Mouse (Mus musculus) lung, postnatal 25 days (tissue): ENCODE data around the gene Tmem87b.
A peak's percentile ranks its signal among the peaks of the same experiment; 100 is the strongest.

Experiments
- DNase-seq: peaks from one replicate; pipeline ENCODE4 v3.0.0; 2022; ENCODE audit warnings: low spot score

Gene Tmem87b

GRCm38 (mm10) chr2:128817786-128818681 is at the start of gene Tmem87b:
Tmem87b (plus strand) TSS chr2:128818118.
- DNase-seq: peak; percentile 95

DNA sequence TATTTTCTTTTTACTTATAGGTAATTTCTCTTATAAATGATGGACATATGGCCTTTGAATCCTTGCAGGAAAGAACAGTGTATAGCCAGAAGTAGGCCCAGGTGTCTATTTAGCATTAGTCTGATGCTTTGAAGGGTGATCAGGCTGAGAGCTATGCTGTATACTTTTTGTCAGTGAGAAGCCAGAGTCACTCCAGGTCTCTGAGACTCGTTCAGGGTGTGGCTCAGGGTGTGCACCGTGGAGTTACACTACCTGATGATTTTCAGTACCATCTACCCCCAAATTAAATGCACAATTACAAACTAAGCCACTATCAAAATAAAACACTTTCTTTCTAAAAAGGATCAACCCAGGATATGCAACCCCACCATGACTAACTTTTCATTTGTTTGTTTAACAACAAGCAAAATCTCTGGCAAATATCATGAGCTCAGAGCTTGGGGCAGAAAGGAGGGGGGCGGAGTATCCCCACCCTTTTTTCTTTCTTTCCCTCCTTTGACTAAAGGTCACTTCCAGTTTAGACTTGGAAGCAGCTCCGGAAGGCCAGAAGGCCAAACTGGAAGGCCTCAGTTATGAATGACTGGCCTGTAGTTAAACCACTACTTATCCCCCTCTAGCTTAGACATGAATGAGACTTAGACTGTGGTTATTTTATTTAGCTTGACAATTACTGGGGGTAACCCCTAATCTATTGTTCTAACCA is 49.2 kb upstream of the Tmem87b start:
- DNase-seq: no peak

- no peak for DNase-seq
These were observed 47.4 kb upstream of the Tmem87b start for GRCm38 (mm10) chr2:128770557-128770956.

- DNase-seq: peak; percentile 14
These were observed 46.9 kb upstream of the Tmem87b start for GRCm38 (mm10) chr2:128771048-128771447.

GRCm38 (mm10) chr2:128771750-128772338 is 46.1 kb upstream of the Tmem87b start:
- no peak for DNase-seq

DNA sequence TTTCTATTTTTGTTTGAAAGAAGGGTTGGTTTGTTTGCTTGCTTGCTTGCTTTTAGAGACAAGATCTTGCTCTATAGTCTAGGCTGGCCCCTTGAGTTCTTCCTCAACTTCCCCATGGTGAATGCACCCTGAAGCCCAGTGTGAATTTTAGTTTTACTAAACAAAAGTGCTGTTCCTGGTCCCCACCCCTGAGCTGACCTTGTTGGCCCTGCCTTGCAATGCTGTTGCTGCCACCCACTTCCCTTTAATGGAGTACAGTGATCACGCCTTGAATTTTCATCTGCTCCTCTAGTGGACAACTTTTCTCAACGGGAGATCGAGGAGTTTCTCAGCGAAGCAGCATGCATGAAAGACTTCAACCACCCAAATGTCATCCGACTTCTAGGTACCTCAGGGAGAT is 35.7 kb upstream of the Tmem87b start:
- DNase-seq: no peak

DNA sequence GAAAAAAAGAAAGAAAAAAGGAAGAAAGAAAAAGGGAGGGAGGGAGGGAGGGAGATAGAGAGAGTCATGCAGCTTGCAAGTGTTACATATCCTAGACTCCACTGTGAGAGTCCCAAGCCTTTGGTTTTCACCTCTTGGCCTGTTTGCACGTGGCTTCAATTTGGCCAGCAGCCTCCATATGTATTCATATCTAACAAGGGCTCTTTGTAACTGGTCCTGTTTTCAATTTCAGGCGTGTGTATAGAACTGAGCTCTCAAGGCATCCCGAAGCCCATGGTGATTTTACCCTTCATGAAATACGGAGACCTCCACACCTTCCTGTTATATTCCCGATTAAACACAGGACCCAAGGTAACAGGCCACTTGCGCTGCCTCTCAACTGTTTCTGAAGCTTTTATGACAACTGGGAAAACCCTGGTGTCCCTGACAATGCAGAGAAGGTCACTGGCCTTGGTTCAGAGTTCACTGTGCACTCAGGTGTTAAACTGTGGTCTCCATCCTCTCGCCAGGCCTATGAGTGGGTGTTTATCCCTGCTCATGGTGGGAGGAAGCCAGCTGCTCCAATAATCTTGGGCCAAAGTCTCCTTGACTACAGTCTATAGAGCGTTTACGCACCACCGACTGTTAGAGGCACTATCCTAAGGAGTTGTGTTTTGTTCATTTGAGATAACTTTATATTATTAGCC is 34.1 kb upstream of the Tmem87b start:
- no peak for DNase-seq

GRCm38 (mm10) chr2:128784814-128785213 is 33.1 kb upstream of the Tmem87b start:
- no peak for DNase-seq

DNA sequence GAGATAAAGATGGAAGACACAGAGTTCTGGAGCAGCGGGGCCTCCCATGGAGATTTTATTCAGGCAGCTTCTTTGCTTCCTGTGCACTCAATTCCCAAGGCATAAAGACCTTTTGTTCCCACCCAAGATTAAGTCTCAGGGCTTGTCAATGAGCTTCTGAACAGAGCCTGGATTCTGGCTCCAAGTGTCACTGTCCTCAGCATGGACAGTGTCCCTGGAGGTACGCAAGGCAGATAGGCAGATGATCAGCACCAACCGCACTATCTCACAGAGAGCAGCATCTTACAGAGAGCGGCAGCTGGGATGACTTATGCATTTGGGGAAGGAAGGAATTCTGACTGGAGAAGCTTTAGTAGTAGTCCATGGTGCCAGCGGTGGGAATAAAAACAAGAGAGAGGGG is 31.6 kb upstream of the Tmem87b start:
- DNase-seq: no peak

DNA sequence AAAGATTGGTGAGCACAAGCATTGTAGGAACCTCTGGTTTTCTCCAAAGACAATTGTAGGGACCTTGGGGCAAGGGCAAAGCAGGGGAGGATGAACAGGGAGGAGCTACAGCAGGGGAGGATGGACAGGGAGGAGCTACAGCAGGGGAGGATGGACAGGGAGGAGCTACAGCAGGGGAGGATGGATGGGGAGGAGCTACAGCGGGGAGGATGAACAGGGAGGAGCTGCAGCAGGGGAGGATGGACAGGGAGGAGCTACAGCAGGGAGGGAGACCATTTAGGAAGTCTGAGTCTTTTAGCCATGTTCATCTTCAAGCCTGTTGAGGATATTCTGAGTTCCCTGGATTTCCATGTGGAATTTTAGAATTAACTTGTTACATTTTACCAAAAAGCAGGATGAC is 31.1 kb upstream of the Tmem87b start:
- DNase-seq: no peak

DNA sequence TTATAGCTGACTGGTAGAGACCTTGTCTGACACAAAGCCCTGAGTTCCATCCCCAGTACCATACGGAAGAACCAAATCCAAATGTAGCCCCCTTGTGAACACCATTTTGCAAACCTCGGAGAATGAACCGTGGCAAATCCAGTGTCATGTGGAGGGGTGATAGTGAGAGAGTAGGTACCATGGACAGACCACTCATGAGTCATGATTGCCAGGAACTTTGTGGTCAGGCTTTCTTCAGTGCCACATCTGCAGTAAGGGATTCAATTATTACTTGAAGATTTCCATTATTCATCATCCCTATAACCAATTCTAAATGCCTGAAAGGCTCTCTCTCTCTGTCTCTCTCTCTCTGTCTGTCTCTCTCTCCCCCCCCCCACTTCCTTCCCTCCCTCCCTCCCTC is 30.1 kb upstream of the Tmem87b start:
- DNase-seq: no peak

- DNase-seq: no peak
These were observed 26.9 kb upstream of the Tmem87b start for GRCm38 (mm10) chr2:128790875-128791614.

- DNase-seq: no peak
These were observed 24.0 kb upstream of the Tmem87b start for GRCm38 (mm10) chr2:128793958-128794357.

DNA sequence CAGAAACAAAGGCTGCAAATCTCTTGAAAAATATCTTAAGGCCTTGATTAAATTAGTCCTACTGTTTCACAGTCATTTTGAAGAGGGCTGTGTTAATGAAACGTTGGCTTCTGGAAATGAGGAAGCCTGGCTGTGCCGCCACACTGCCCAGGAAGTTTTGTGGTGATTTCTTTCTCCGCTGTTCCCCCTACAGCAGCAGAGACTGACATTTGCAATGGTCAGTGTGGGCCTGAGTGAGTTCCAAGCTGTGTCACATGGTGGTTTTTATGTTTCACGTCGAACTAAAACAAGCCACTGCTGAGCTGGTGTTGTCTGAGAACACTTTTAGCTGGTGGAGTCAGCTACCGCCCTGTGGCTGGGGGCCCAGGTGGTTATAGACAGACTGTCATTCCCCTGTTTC is 21.5 kb upstream of the Tmem87b start:
- DNase-seq: no peak

- DNase-seq: no peak
These were observed 14.5 kb upstream of the Tmem87b start for GRCm38 (mm10) chr2:128803441-128803840.

- DNase-seq: no peak
These were observed 12.6 kb upstream of the Tmem87b start for GRCm38 (mm10) chr2:128805341-128805740.

GRCm38 (mm10) chr2:128806561-128806960 is 11.4 kb upstream of the Tmem87b start:
- DNase-seq: peak; percentile 31

- no peak for DNase-seq
These were observed 5.2 kb upstream of the Tmem87b start for GRCm38 (mm10) chr2:128812761-128813160.

GRCm38 (mm10) chr2:128816311-128816710 is 1.6 kb upstream of the Tmem87b start:
- DNase-seq: no peak

GRCm38 (mm10) chr2:128816916-128817315 is 1.0 kb upstream of the Tmem87b start:
- no peak for DNase-seq

DNA sequence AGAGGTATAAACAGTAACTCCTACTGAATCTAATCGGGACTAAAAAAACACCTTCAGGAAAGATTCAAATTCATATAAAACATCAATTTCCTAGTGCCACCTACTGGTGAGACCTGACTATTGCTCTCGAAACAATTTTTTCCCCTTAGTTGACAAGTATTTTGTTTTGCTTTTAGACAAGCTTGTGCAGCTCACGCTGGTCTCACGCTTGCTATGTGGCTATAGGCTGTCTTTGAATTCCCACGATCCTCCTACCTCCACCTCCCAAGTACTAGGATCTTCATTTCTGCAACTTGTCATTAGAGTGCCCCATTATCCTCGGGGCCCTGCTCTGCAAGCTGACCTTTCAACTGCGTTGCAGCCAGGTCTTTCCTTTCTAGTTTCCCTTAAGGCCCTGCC is 532 bp upstream of the Tmem87b start:
- peak; percentile 84 for DNase-seq
